Mouse (Mus musculus): Measurements from ENCODE around the gene Igbp1b.

DNA sequence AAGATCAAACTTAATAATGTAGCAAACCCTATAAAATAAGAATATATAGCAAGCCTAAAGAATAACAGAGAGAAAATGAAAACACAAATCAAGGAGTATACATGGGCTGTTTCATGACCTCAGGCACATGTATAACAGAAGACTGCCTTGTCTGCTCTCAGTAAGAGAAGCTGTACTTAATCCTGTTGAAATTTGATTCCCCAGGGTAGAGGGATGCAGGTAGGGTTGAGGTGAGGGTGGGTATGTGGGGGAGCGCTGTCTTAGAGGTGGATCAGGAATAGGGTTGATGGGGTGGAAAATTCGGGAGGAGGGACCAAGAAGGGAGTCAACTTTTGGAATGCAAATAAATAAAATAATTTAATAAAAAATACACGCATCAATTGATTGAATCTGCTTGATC lies 7.1 kb upstream of the Igbp1b start:
- TF ChIP-seq CTCF (conservative IDR thresholded peaks at IDR 0.05; ENCODE audit: low read length) (no peak), NANOG (IDR thresholded peaks at IDR 0.05; ENCODE audit: borderline replicate concordance, low read length) (no peak)

All from E14TG2a.4 (cell line).